Mouse (Mus musculus): ENCODE measurements around the gene Miga2. TPM values are rescaled to one million over a fixed set of nuclear protein-coding genes. Genes with fewer than 3 reads are reported as not detected.
A peak's percentile ranks its signal among the peaks of the same experiment; 100 is the strongest.

Miga2 gene
- polyA plus RNA-seq, 1 experiment from 2014 or later = 27.2 TPM

DNA sequence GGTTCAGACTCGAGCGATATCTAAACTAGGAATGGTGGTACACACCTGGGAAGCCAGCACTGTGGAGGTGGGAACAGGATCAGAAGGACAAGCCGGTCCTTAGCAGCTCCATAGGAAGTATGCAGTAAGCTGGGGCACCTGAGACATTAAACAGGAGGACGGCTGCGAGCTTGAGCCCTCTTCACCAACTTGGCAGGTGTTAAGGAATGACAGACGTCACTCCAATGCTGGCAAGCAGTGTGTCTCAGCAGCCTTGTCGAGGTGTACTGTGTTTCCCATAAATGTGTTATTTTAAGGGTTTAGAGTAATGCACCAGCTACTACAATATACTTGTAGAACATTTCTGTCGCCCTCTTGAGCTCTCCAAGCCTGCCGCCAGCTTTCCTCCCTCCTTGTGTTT lies 22.9 kb downstream of the Miga2 start:
- Histone ChIP-seq H3K27me3 (no peaks in the 10 kb centered on the region), H3K4me2 (replicated peaks) (no peak overlapping the region), H3K9me3 (no peaks in the 10 kb centered on the region), H3K36me3 (peaks cover 23% of the 10 kb centered on the region), H3K4me3 (no peak overlapping the region), H3K4me1 (peaks cover 7% of the 10 kb centered on the region), H3K9ac (replicated peaks) (no peak overlapping the region), H3K27ac (replicated peaks) (no peak overlapping the region)
- 85% methylated on average over 9 of the region's 9 CpGs for WGBS
- ATAC-seq (replicated peaks) = no peak

GRCm38 (mm10) chr2:30389000-30389399 lies 25.0 kb downstream of the Miga2 start:
- H3K27ac ChIP-seq (replicated peaks) = no peak overlapping the region
- no peak overlapping the region for H3K4me2 ChIP-seq (replicated peaks)
- no peaks in the 10 kb centered on the region for H3K9me3 ChIP-seq
- H3K4me3 ChIP-seq = no peak overlapping the region
- H3K9ac ChIP-seq (replicated peaks) = no peak overlapping the region
- peaks cover 20% of the 10 kb centered on the region for H3K4me1 ChIP-seq
- no peak for ATAC-seq (replicated peaks)
- 89% methylated on average over 2 of the region's 2 CpGs for WGBS
- peaks cover 5% of the 10 kb centered on the region for H3K36me3 ChIP-seq
- no peaks in the 10 kb centered on the region for H3K27me3 ChIP-seq

- WGBS = under 1% methylated on average over 40 of the region's 40 CpGs
Observed at GRCm38 (mm10) chr2:30392114-30392576, 28.1 kb downstream of the Miga2 start, which contains the start of gene Dolpp1. Gene Dolpp1, plus strand, starts transcription at chr2:30392254.

DNA sequence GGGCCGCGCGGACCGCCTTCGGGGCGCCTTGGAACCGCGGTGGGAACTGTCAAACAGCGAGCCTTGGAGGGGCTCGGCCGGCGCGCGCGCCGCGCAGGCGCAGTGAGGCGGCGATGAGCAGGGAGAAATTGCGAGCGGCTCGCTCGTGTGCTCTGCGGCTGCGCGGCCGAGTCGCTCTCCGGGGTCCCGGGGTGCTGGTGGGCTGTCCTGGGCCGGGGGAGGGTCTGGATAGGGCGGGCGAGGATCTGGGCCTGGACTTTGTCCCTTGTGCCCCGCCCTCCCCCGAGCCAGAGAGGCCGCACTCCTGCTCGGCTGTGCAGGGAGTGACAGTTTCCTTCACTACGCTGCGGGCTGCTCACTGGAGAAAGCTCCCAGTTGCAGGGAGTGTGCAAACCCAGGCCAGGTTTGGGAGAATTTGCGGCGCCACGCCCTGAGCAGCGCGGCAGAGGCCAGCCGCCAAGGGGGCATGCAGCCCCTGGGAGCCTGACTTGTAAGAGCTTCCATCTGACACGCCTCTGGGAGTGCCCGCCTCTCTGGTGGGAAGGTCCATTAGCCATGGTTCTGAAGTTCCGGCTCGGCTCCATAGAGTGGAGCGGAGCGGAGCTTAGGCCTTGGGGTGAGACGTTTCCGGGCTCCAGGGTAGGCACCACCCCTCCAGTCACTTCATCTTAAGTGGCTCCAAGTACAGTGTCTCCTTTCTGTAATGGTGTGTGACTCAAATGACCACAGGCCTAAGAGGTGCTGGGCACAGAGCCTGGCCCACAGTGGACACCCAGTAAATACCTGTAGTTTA lies 28.7 kb downstream of the Miga2 start:
- Histone ChIP-seq H3K4me3 (peak overlapping the region; percentile 75), H3K27me3 (no peaks in the 10 kb centered on the region), H3K27ac (replicated peaks) (peak overlapping the region; percentile 91), H3K36me3 (peaks cover 16% of the 10 kb centered on the region), H3K4me1 (peaks cover 24% of the 10 kb centered on the region), H3K4me2 (replicated peaks) (peak overlapping the region; percentile 98), H3K9me3 (no peaks in the 10 kb centered on the region), H3K9ac (replicated peaks) (peak overlapping the region; percentile 81)
- 1% methylated on average over 44 of the region's 54 CpGs for WGBS
- ATAC-seq (replicated peaks) = peak; percentile 81

More at GRCm38 (mm10) chr2:30392114-30392576, 28.1 kb downstream of the Miga2 start, which contains the start of gene Dolpp1:
- Histone ChIP-seq H3K27me3 (no peaks in the 10 kb centered on the region), H3K9me3 (no peaks in the 10 kb centered on the region), H3K27ac (replicated peaks) (peak within 1 kb of the TSS; percentile 91), H3K36me3 (peaks cover 10% of the 10 kb centered on the region), H3K4me2 (replicated peaks) (peak within 1 kb of the TSS; percentile 98), H3K4me3 (peak within 1 kb of the TSS; percentile 75), H3K4me1 (peaks cover 24% of the 10 kb centered on the region), H3K9ac (replicated peaks) (peak within 1 kb of the TSS; percentile 81)
- ATAC-seq (replicated peaks) = peak; percentile 99

DNA sequence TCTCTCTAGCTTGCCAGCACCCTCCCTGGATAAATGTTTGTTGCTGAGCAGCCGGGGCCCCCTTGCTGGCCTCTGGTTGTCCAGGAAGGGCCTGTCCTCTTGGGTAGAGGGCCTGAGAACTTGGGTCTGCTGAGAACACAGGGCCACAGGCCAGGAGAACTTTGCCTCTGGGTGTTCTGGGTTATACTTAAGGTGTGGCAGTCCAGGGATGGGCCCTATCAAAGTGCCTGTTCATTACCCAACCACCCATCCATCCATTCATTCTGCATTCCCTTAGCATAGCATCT lies 29.3 kb downstream of the Miga2 start:
- peaks cover 24% of the 10 kb centered on the region for H3K4me1 ChIP-seq
- WGBS = 52% methylated on average over 1 of the region's 1 CpGs
- H3K27me3 ChIP-seq = no peaks in the 10 kb centered on the region
- H3K9me3 ChIP-seq = no peaks in the 10 kb centered on the region
- H3K4me2 ChIP-seq (replicated peaks) = peak overlapping the region; percentile 98
- peak overlapping the region; percentile 75 for H3K4me3 ChIP-seq
- no peak for ATAC-seq (replicated peaks)
- peaks cover 17% of the 10 kb centered on the region for H3K36me3 ChIP-seq
- peak overlapping the region; percentile 91; the same call in 1 of the 2 replicates for H3K27ac ChIP-seq (replicated peaks)
- H3K9ac ChIP-seq (replicated peaks) = peak overlapping the region; percentile 81

GRCm38 (mm10) chr2:30395757-30396156 lies 31.7 kb downstream of the Miga2 start:
- Histone ChIP-seq H3K9me3 (no peaks in the 10 kb centered on the region), H3K4me2 (replicated peaks) (no peak overlapping the region), H3K36me3 (peaks cover 20% of the 10 kb centered on the region), H3K27ac (replicated peaks) (no peak overlapping the region), H3K4me1 (peaks cover 38% of the 10 kb centered on the region), H3K9ac (replicated peaks) (no peak overlapping the region), H3K27me3 (no peaks in the 10 kb centered on the region), H3K4me3 (no peak overlapping the region)
- 92% methylated on average over 7 of the region's 7 CpGs for WGBS
- no peak for ATAC-seq (replicated peaks)

DNA sequence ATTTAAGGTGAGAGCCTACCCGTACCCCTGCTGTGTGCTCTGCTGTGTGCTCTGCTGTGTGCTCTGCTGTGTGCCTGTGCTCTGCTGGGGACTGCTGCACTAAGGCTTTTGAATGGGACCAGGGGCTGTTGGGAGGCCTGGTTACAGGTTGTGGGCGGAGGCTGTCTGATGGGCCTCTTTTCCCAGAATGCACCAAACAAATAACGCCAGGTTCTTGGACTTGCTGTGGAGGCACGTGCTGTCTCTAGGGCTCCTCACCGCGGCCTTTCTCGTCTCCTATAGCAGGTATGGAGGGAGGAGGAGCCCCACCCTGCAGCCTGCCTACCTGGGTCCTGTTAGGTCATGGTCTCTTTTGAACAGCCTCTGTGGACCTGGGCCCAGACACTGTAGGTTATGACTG lies 32.2 kb downstream of the Miga2 start:
- ATAC-seq (replicated peaks) = no peak
- Histone ChIP-seq H3K9ac (replicated peaks) (no peak overlapping the region), H3K4me3 (no peak overlapping the region), H3K9me3 (no peaks in the 10 kb centered on the region), H3K36me3 (peaks cover 20% of the 10 kb centered on the region), H3K27me3 (no peaks in the 10 kb centered on the region), H3K27ac (replicated peaks) (no peak overlapping the region), H3K4me1 (peaks cover 37% of the 10 kb centered on the region), H3K4me2 (replicated peaks) (no peak overlapping the region)
- 90% methylated on average over 7 of the region's 7 CpGs for WGBS

DNA sequence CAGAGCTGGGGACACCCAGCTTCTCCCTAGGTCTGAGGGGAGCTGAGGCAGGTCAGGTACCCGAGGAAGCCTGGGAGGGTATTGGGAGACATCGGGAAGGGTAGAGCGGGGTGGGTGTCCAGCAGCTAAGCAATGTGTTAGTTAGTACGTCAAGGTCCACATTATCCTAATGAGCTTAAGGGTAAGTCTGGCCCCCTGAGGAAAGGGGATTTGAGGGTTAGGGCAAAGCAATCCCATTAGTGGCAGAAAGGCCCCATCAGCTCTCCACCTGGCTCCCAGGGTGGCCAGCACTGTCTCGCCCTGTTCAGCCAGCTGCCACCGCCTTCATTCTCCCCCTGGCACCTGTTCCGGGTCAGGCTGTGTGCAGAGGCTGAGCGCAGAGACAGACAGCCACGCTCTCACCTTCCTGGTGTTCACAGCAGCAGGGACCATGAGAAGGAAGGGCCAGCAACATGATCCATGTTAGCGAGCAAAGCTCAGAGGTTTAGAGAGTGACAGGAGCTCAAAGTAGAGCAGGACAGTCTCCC lies 34.0 kb downstream of the Miga2 start:
- Histone ChIP-seq H3K4me3 (no peak overlapping the region), H3K9ac (replicated peaks) (no peak overlapping the region), H3K4me1 (peaks cover 27% of the 10 kb centered on the region), H3K27ac (replicated peaks) (no peak overlapping the region), H3K27me3 (no peaks in the 10 kb centered on the region), H3K4me2 (replicated peaks) (no peak overlapping the region), H3K36me3 (peaks cover 28% of the 10 kb centered on the region), H3K9me3 (no peaks in the 10 kb centered on the region)
- 56% methylated on average over 10 of the region's 10 CpGs for WGBS
- no peak for ATAC-seq (replicated peaks)

GRCm38 (mm10) chr2:30399191-30400171 lies 35.4 kb downstream of the Miga2 start:
- peak overlapping the region; percentile 35 for H3K9ac ChIP-seq (replicated peaks)
- H3K4me1 ChIP-seq = peaks cover 14% of the 10 kb centered on the region
- peaks cover 35% of the 10 kb centered on the region for H3K36me3 ChIP-seq
- no peak overlapping the region for H3K4me3 ChIP-seq
- H3K27ac ChIP-seq (replicated peaks) = peak overlapping the region; percentile 88
- WGBS = 16% methylated on average over 20 of the region's 20 CpGs
- no peaks in the 10 kb centered on the region for H3K27me3 ChIP-seq
- H3K9me3 ChIP-seq = no peaks in the 10 kb centered on the region
- no peak overlapping the region for H3K4me2 ChIP-seq (replicated peaks)
- ATAC-seq (replicated peaks) = peak; percentile 61

GRCm38 (mm10) chr2:30401581-30401980 lies 37.5 kb downstream of the Miga2 start:
- no peaks in the 10 kb centered on the region for H3K27me3 ChIP-seq
- ATAC-seq (replicated peaks) = no peak
- H3K36me3 ChIP-seq = peaks cover 47% of the 10 kb centered on the region
- no peak overlapping the region for H3K9ac ChIP-seq (replicated peaks)
- H3K9me3 ChIP-seq = no peaks in the 10 kb centered on the region
- peaks cover 14% of the 10 kb centered on the region for H3K4me1 ChIP-seq
- no peak overlapping the region for H3K27ac ChIP-seq (replicated peaks)
- 63% methylated on average over 1 of the region's 1 CpGs for WGBS
- no peak overlapping the region for H3K4me2 ChIP-seq (replicated peaks)
- H3K4me3 ChIP-seq = no peak overlapping the region

DNA sequence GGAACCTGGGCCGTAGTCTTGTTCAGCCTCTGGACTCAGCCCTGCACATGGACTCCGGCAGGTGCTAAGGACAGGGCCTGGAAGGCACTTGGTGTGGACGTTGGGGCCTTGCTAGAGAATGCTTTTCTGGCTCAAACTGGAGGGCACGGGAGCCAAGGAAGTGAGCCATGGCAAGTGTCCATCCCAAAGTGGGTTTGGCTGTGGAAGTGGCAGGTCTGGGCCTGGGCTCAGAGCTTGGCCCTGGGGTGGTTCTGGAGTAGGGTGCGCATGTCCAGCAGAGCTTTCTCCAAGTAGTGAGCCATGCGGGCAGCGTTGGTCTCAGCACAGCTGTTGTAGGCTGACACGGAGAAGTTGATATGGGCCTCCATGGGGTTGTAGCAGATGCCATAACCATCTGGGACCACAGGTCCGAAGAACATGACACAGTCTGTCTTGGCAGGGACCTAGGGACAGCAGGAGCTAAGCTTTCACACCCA lies 38.4 kb downstream of the Miga2 start:
- H3K36me3 ChIP-seq = peaks cover 48% of the 10 kb centered on the region
- H3K27ac ChIP-seq (replicated peaks) = no peak overlapping the region

DNA sequence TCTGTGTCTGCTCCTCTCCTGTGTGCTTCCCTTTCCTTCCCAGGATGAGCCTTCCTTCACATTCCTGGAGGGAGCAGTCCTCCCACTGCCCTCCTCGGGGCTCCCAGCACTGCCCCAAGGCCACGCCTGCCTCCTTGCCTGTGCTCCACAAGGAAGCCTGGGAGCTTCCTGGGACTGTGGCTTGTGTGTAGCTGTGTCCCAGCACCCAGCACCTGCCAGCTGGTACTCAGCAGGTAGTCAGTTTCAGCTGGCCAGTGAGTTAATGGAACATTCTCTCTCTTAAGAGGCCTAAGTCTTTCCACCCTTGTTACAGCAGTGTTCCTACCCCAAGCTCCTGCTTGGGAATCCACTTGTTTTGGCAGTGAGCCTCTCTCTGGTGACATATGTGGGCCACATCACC lies 38.8 kb downstream of the Miga2 start:
- no peaks in the 10 kb centered on the region for H3K27me3 ChIP-seq
- no peak overlapping the region for H3K9ac ChIP-seq (replicated peaks)
- WGBS = 81% methylated on average over 2 of the region's 2 CpGs
- H3K27ac ChIP-seq (replicated peaks) = no peak overlapping the region
- no peak for ATAC-seq (replicated peaks)
- no peak overlapping the region for H3K4me3 ChIP-seq
- no peaks in the 10 kb centered on the region for H3K9me3 ChIP-seq
- peaks cover 49% of the 10 kb centered on the region for H3K36me3 ChIP-seq
- H3K4me2 ChIP-seq (replicated peaks) = no peak overlapping the region
- H3K4me1 ChIP-seq = peaks cover 14% of the 10 kb centered on the region

More for the DNA sequence above, 38.4 kb downstream of the Miga2 start:
- no peak for ATAC-seq (replicated peaks)
- Histone ChIP-seq H3K9ac (replicated peaks) (no peak overlapping the region), H3K9me3 (no peaks in the 10 kb centered on the region), H3K4me3 (no peak overlapping the region), H3K4me1 (peaks cover 14% of the 10 kb centered on the region), H3K4me2 (replicated peaks) (no peak overlapping the region), H3K27me3 (no peaks in the 10 kb centered on the region)
- WGBS = 90% methylated on average over 9 of the region's 9 CpGs

Measured in forebrain, embryonic 15.5 days (tissue).